Mouse (Mus musculus) liver, embryonic 16.5 days (tissue): ENCODE measurements around the gene Nrp1. TPM values are rescaled to one million over a fixed set of nuclear protein-coding genes. Genes with fewer than 3 reads are reported as not detected.
A peak's percentile ranks its signal among the peaks of the same experiment; 100 is the strongest.

ENCODE experiments used
- ATAC-seq: fragments of 200-750 bp; cut with Nextera tagmentation; 2 replicates; pipeline ENCODE4 v1.8.0; 2017; ENCODE audit warnings: low read depth, mild to moderate bottlenecking, moderate number of reproducible peaks, moderate library complexity
- H3K27ac ChIP-seq: fragments of 300-500 bp; sonication (generic); 2 replicates; pipeline ENCODE4 v1.5.1; 2014; ENCODE audit warnings: mild to moderate bottlenecking, low read length
- H3K27me3 ChIP-seq: fragments of 300-500 bp; sonication (generic); 2 replicates; pipeline ENCODE4 v1.6.1; 2014; ENCODE audit warnings: low read depth, low read length, mixed read lengths; ENCODE audit not compliant: control insufficient read depth, insufficient read depth
- H3K36me3 ChIP-seq: fragments of 300-500 bp; sonication (generic); 2 replicates; pipeline ENCODE4 v1.6.1; 2014; ENCODE audit warnings: mild to moderate bottlenecking; ENCODE audit not compliant: control insufficient read depth, insufficient read depth
- H3K4me1 ChIP-seq: fragments of 300-500 bp; sonication (generic); 2 replicates; pipeline ENCODE4 v1.6.1; 2014; ENCODE audit warnings: low read depth, low read length, mixed read lengths; ENCODE audit not compliant: control insufficient read depth
- H3K4me2 ChIP-seq: fragments of 300-500 bp; sonication (generic); 2 replicates; pipeline ENCODE4 v1.6.1; 2014; ENCODE audit warnings: low read depth, low read length, mixed read lengths
- H3K4me3 ChIP-seq: fragments of 300-500 bp; sonication (generic); 2 replicates; pipeline ENCODE4 v1.5.1; 2014; ENCODE audit warnings: low read depth, mild to moderate bottlenecking, low read length
- H3K9ac ChIP-seq: fragments of 300-500 bp; sonication (generic); 2 replicates; pipeline ENCODE4 v1.6.1; 2014; ENCODE audit warnings: low read depth, low read length
- H3K9me3 ChIP-seq: fragments of 300-500 bp; sonication (generic); replicated peaks from 2 replicates; pipeline ENCODE4 v1.6.1; 2016; ENCODE audit warnings: low read length; ENCODE audit not compliant: control insufficient read depth
- WGBS: fragments of 180-500 bp; shearing (Covaris S2); extraction: QIAGEN DNeasy Blood & Tissue Kit; methylation state at CpG from one replicate; pipeline ENCODE4 v1.1.7; 2014; ENCODE audit not compliant: insufficient replicate concordance; 5-methylcytosine and 5-hydroxymethylcytosine counted together
- microRNA counts: library from miRNA; unstranded; fragments of <30 nt; microRNA quantifications from one replicate; lab custom pipeline; 2016
- microRNA-seq: library from miRNA; unstranded; fragments of <30 nt; microRNA quantifications from one replicate; pipeline ENCODE4, GENCODE M21; 2016
- polyA plus RNA-seq: library from polyadenylated mRNA; unstranded; fragments of >200 nt; fragmentation: Nextera tagmentation; extraction: Ambion mirVana; gene quantifications from 2 replicates; pipeline ENCODE4 v1.2.1, GENCODE M21; 2015

The Nrp1 gene
- polyA plus RNA-seq, 1 experiment from 2014 or later = 11.7 TPM

- H3K4me2 ChIP-seq = no peak overlapping the region
- H3K4me1 ChIP-seq = no peaks in the 10 kb centered on the region
- no peak for ATAC-seq
- no peak overlapping the region for H3K9ac ChIP-seq
- H3K27ac ChIP-seq = no peak overlapping the region
- no peaks in the 10 kb centered on the region for H3K9me3 ChIP-seq
- H3K4me3 ChIP-seq = no peak overlapping the region
- H3K36me3 ChIP-seq = no peaks in the 10 kb centered on the region
- 50% methylated on average over 2 of the region's 2 CpGs for WGBS
- no peaks in the 10 kb centered on the region for H3K27me3 ChIP-seq
These were observed 185.9 kb downstream of the Nrp1 start for GRCm38 (mm10) chr8:128544128-128544846.

GRCm38 (mm10) chr8:128546287-128546686 lies 187.9 kb downstream of the Nrp1 start:
- H3K4me2 ChIP-seq = no peak overlapping the region
- WGBS = 61% methylated on average over 1 of the region's 1 CpGs
- H3K36me3 ChIP-seq = no peaks in the 10 kb centered on the region
- no peaks in the 10 kb centered on the region for H3K4me1 ChIP-seq
- no peak for ATAC-seq
- no peaks in the 10 kb centered on the region for H3K27me3 ChIP-seq
- no peak overlapping the region for H3K4me3 ChIP-seq
- H3K9ac ChIP-seq = no peak overlapping the region
- H3K9me3 ChIP-seq = no peaks in the 10 kb centered on the region
- H3K27ac ChIP-seq = no peak overlapping the region

GRCm38 (mm10) chr8:128547361-128547760 lies 189.0 kb downstream of the Nrp1 start:
- no peak for ATAC-seq
- whole genome bisulfite sequencing = 55% methylated on average over 4 of the region's 4 CpGs
- Histone ChIP-seq H3K27ac (no peak overlapping the region), H3K36me3 (no peaks in the 10 kb centered on the region), H3K4me3 (no peak overlapping the region), H3K9ac (no peak overlapping the region), H3K4me1 (no peaks in the 10 kb centered on the region), H3K27me3 (no peaks in the 10 kb centered on the region), H3K4me2 (no peak overlapping the region), H3K9me3 (no peaks in the 10 kb centered on the region)

GRCm38 (mm10) chr8:128549738-128550137 lies 191.3 kb downstream of the Nrp1 start:
- Histone ChIP-seq H3K9ac (no peak overlapping the region), H3K36me3 (no peaks in the 10 kb centered on the region), H3K4me2 (no peak overlapping the region), H3K4me3 (no peak overlapping the region), H3K27ac (no peak overlapping the region), H3K4me1 (no peaks in the 10 kb centered on the region), H3K27me3 (no peaks in the 10 kb centered on the region), H3K9me3 (no peaks in the 10 kb centered on the region)
- ATAC-seq = no peak
- 76% methylated on average over 5 of the region's 5 CpGs for WGBS

- H3K9ac ChIP-seq = no peak overlapping the region
- no peaks in the 10 kb centered on the region for H3K4me1 ChIP-seq
- no peak for ATAC-seq
- no peak overlapping the region for H3K4me2 ChIP-seq
- H3K4me3 ChIP-seq = no peak overlapping the region
- no peak overlapping the region for H3K27ac ChIP-seq
- H3K9me3 ChIP-seq = no peaks in the 10 kb centered on the region
- 42% methylated on average over 15 of the region's 15 CpGs for WGBS
- no peaks in the 10 kb centered on the region for H3K27me3 ChIP-seq
- no peaks in the 10 kb centered on the region for H3K36me3 ChIP-seq
These were observed 193.2 kb downstream of the Nrp1 start for GRCm38 (mm10) chr8:128551421-128552139.

MicroRNA genes within 50 kb of the gene (microRNA counts, 519-probe panel; counts per million panel counts)
- 1,964 counts per million, percentile 25 among the panel's probes with 10 or more counts for microRNA mmu-miR-1903 (lab: Ali Mortazavi, UCI)

Small RNA genes lying within 50 kb of the gene (microRNA-seq; reads per million reads assigned to microRNA genes)
- not detected for gene Mir1903
